ENCODE assay signal across 9 mouse cellular contexts in genomic region chr2:94059459-94059858, GRCm38 (mm10). TPM values are rescaled to one million over a fixed set of nuclear protein-coding genes. Genes with fewer than 3 reads are reported as not detected.
DNase-seq lines count a peak whose midpoint lies in the region; ATAC-seq and TF ChIP-seq lines count a peak whose summit lies in the region.
"Had no signal": no experiment of that assay in that cellular context is flagged by ENCODE, and none has a peak within 500 bp of the region (broad histone marks: within the 10 kb centered on the region; RNA-seq: fewer than 3 reads in every experiment).

No protein-coding gene starts in this region.

- no peaks in the 10 kb centered on the region for H3K9me3 ChIP-seq in intestine, embryonic 15.5 days
- H3K9me3 ChIP-seq: limb, embryonic 12.5 days; neural tube, embryonic 12.5 days had no signal

- H3K4me3 ChIP-seq in thymus, adult 2 months (ENCODE audit: control insufficient read depth, insufficient read depth, low read length) = no peak overlapping the region
- no peak overlapping the region for H3K4me3 ChIP-seq in intestine, embryonic 15.5 days (replicated peaks)
- H3K4me3 ChIP-seq: limb, embryonic 12.5 days; neural tube, embryonic 12.5 days had no signal

- TF ChIP-seq CTCF in thymus, adult 2 months (IDR thresholded peaks at IDR 0.05; ENCODE audit: borderline replicate concordance, control insufficient read depth, extremely low read depth, insufficient read depth, low read length, poor library complexity) = no peak

- 78% methylated on average over 5 of the region's 5 CpGs for WGBS in thymus, adult 2 months
- WGBS in intestine, embryonic 15.5 days = 79% methylated on average over 5 of the region's 5 CpGs

- intact Hi-C loops in heart, postnatal 14 days (cut with DNase I) = loop anchor here (5.0 kb wide), 1 partner anchor 88 kb away; no protein-coding TSS in a partner anchor

- no peaks in the 10 kb centered on the region for H3K27me3 ChIP-seq in thymus, adult 2 months (ENCODE audit: control insufficient read depth, insufficient read depth, low read length)
- H3K27me3 ChIP-seq in intestine, embryonic 15.5 days (replicated peaks) = no peaks in the 10 kb centered on the region
- H3K27me3 ChIP-seq: limb, embryonic 12.5 days; neural tube, embryonic 12.5 days had no signal

- DNase-seq in heart, postnatal 14 days = peak; percentile 10 to 53
- DNase-seq in heart, adult 11 months = no peak
- peak; percentile 13 for DNase-seq in thymus, adult 2 months
- no peak for DNase-seq in thymus, postnatal 0 days (ENCODE audit: low spot score)
- DNase-seq in kidney, adult 9 months = peak; percentile 62
- peak; percentile 2 for DNase-seq in thymus, postnatal 25 days

- H3K4me1 ChIP-seq in thymus, adult 2 months (replicated peaks; ENCODE audit: control insufficient read depth, insufficient read depth, low read length) = no peaks in the 10 kb centered on the region
- no peaks in the 10 kb centered on the region for H3K4me1 ChIP-seq in intestine, embryonic 15.5 days (replicated peaks)
- H3K4me1 ChIP-seq: limb, embryonic 12.5 days; neural tube, embryonic 12.5 days had no signal

- no peak overlapping the region for H3K9ac ChIP-seq in intestine, embryonic 15.5 days
- H3K9ac ChIP-seq: limb, embryonic 12.5 days; neural tube, embryonic 12.5 days had no signal

- no peaks in the 10 kb centered on the region for H3K36me3 ChIP-seq in thymus, adult 2 months (ENCODE audit: control insufficient read depth, insufficient read depth, low read length)
- H3K36me3 ChIP-seq in intestine, embryonic 15.5 days = no peaks in the 10 kb centered on the region
- H3K36me3 ChIP-seq: limb, embryonic 12.5 days; neural tube, embryonic 12.5 days had no signal

- no peak overlapping the region for H3K4me2 ChIP-seq in intestine, embryonic 15.5 days (replicated peaks)
- H3K4me2 ChIP-seq: limb, embryonic 12.5 days; neural tube, embryonic 12.5 days had no signal

- TF ChIP-seq POLR2A in thymus, adult 2 months (IDR thresholded peaks at IDR 0.05; ENCODE audit: control insufficient read depth, extremely low read depth, insufficient read depth, low read length, poor library complexity) = no peak

- H3K27ac ChIP-seq in thymus, adult 2 months (ENCODE audit: control insufficient read depth, insufficient read depth, low read length) = no peak overlapping the region
- no peak overlapping the region for H3K27ac ChIP-seq in intestine, embryonic 15.5 days
- H3K27ac ChIP-seq: limb, embryonic 12.5 days; neural tube, embryonic 12.5 days had no signal

- no peak for ATAC-seq in intestine, embryonic 15.5 days

RNA-seq across cellular contexts. Expression of gene Alkbh3, which starts 48.9 kb away (rescaled TPM):
- 10 to 100 TPM; 58.7 to 63.1 TPM for total RNA-seq in heart, postnatal 14 days (2021)
- polyA plus RNA-seq in thymus, adult 2 months (2012; rRNA removed) = 44.5 and 54.3 TPM in 2 replicates
- 62.2 and 78.8 TPM in 2 replicates for polyA plus RNA-seq in thymus, postnatal 0 days (2015; fragmentation: Nextera tagmentation; extraction: Ambion mirVana)
- polyA plus RNA-seq in intestine, embryonic 15.5 days (2015; fragmentation: Nextera tagmentation; extraction: Ambion mirVana) = 63.6 and 72.2 TPM in 2 replicates

Comparison
In these comparisons a context has a peak if more than half of its experiments do, and no peak if none do; other contexts are left out.
1. DNase-seq: peak in heart, postnatal 14 days (2 of 2), thymus, adult 2 months (single experiment), kidney, adult 9 months (single experiment) and thymus, postnatal 25 days (single experiment); none in heart, adult 11 months (single experiment) and thymus, postnatal 0 days (single experiment).